Mouse (Mus musculus): ENCODE measurements around the gene Inpp5k. TPM values are rescaled to one million over a fixed set of nuclear protein-coding genes. Genes with fewer than 3 reads are reported as not detected.

Inpp5k gene
- 100 to 1,000 TPM; 123 to 160 TPM for polyA plus RNA-seq (2017; shearing (Covaris generic))

DNA sequence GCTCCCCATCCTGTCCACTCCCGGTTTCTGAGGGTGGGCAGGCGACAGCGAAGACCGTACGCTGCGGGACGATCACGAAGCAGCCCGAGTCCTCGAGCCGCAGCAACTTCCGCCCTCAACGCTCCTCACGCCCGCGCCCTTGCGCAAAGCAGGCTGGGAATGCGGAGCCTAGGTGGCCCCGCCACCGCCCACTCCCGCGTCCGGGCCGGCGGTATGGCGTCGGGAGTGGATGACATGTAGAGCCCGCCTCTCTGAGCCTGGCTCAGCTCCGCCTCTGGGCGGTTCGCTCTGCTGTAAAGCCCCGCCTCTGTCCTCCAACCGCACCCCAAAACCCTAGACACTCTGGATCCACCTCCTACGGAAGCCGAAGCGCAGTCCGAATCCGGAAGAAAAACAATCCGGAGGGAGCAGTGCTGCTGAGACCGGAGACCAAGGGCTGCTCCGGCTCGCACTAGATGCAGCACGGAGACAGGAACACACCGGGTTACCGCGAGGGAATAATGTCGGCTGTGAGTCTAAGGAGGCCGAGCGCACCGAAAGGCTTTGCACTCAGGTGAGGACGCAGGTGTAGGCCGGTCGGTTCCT is at the start of gene Inpp5k:
TSS of gene Inpp5k (plus strand) at position 344 of the 585 bp plus-strand sequence.
- peak; percentile 99 for ATAC-seq

DNA sequence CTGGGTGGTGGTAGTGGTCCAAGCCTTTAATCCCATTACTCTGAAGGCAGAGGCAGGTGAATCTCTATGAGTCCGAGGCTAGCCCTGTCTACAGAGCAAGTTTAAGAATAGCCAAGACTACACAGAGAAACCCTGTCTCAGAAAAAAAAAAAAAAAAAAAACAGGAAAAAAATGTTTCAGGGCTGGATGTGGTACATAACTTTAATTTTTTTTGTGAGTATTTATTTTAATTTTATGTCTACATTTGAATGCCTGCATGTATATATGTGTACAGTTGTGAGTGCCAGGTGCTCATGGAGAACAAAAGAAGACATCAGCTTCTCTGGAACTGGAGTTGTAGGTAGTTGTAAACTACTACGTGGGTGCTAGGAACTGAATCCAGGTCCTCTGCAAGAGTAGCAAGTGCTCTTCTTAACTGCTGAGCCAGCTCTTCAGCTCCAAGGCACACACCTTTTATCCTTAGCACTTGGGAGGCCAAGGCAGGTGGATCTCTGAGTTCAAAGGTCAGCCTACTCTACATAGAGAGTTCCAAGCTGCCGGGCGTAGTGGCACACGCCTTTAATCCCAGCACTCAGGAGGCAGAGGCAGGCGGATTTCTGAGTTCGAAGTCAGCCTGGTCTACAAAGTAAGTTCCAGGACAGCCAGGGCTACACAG is 49.2 kb upstream of the Inpp5k start:
- ATAC-seq, result no peak

DNA sequence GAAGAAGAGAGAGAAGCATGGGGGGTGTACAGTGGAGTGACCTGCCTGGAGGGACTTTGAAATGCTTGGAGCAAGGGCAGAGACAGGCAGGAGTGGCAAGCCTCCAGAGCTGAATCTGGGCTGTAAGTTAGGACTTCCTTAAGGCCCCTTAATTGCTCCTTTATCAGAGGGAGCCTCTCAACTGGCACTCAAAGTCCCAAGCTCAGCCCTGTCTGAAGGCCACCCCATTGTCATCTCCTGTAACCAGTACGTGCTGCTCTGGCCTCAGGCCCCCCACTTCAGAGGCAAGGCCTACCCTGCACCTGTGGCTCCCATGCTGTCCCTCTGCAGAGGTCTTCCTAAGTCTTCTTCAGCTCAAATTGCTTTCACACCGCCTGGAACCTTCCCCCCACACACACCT is 47.3 kb upstream of the Inpp5k start:
- no peak for ATAC-seq

DNA sequence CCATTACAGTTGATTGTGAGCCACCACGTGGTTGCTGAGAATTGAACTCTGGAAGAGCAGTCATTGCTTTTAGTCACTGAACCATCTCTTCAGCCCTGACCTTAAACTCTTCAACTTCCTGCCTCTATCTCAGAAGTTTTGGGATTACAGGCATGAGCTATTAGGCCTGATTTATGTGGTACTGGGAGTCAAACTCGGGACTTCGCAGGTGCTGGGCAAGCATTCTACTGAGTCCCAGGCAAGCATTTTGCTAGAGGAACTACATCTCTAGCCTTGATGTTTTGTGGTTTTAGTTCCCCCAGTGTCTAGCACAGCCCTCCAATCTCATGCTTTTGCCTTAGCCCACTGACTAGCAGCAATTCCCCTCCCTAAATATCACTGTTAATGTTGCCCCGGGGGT is 45.7 kb upstream of the Inpp5k start:
- ATAC-seq, result no peak

DNA sequence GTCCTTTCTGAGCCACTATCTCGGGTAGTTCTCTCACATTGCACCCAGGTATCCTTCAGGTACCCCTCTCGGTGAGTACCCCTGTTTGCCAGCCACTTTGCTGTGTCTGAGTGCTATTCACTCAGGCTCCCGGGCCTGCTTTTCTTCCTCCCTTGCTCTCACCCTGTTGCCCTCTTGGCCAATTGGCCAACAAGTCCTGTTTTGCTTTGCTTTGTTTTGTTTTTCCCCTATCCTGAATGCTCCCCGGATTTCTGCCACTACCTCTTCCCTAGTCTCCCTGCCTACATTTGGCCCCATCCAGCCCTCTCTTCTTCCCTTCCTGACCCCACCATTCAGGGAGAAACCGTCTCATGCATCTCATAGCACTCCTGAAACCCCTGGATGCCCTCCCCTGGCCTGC is 44.8 kb upstream of the Inpp5k start:
- ATAC-seq, result no peak

DNA sequence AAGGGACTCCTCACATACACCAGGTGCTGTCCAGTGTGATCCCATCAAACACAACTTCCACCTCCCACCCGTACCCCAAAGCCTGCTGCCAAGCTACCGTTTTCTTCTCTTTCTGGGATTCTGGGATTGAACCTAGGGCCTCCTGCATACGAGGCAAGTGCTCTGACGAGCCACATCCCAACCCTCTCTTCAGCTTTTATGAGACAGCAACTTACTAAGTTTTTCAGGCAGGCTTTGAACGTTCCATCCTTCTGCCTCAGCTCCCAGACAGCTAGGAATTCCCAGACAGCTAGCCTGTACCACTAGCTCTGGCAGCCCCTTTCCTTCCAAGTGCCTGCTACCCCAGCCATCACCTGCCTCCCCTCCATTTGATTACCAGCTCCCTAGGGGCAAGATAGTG is 43.8 kb upstream of the Inpp5k start:
- ATAC-seq, result no peak

DNA sequence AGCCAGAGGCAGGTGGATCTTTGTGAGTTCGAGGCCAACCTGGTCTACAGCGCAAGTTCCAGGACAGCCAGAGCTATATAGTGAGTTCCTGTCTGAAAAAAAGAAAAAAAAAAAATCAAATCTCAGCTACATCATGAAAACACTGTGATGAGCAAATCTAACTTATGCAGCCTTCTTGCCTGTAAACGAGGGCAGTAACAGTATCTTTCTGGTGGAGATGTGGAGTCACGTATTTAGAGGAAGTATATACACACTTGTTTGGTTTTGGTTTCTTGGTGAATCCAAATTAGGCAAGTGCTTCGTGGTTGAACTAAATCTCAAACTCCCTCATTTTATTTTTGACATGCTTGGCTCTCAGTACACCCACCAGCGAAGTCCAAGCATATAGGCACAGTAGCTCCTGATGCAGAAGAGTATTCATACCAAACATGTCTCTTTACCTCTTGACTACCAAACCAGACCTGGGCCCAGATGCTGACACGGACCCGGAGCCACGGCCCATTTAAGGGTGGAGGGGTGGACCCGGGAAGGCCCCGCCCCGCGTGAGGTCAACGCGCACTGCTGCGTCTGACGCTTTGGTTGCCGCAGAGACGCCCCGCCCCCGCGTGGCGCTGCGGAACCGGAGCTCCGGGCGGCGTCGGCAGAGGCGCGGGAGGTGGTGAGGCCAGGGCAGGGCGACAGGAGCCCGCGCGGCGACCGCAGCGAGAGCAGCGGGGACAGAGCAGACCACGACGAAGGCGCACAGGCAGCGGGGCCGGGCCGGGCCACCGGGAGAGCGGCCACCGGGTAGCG is 43.1 kb upstream of the Inpp5k start, which contains the start of gene Pitpna:
TSS of gene Pitpna (plus strand) at position 605 of the 792 bp plus-strand sequence.
- peak; percentile 95 for ATAC-seq

DNA sequence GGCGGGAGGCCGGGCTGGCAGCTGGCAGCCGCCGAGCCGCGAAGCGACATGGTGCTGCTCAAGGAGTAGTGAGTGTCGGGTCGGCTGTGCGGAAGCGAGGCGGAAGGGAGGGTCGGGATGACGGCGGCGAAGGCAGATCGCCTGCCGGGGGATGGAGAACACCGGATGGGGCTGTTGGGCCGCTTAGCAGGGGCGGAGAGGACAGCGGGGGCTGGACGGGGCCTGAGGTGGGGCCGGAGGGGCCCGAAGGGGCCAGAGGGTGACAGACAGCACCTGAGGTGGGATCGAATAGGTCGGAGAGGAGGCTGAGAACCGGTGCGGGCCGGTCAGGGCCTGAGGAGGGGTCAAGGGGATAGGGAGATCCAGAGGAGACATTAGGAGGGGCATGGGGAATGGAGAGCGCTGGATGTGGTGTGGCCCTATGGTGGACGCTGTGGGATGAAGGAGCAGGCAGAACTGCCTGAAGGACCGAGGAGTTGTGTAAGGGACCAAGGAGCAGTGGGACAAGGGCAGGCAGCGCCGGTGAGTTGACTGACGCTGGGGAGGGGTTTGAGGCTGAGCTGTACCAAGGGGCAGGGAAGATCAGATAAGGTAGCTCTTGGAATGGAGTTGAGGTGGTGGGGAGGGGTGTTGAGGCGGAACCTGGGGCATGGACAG is 42.4 kb upstream of the Inpp5k start:
- peak; percentile 76 for ATAC-seq

DNA sequence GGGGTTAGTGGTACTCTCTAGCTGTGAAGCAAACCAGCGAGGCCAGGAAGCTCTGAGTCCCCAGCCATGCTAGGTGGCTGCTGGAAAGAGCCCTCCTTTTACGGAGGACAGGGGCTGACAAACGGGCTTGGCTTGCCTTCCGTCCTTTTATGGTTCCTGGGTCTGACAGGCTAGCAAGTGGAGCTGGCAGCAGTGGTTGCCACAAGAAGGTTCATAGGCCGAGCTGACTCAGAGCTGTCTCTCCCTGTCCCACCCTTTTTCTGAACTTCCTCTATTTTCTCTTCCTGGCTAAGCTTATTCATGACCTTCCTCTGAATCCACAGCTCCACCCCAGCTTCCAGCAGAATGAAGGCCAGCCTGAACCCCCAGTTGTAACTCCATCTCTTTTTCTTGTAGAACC is 38.2 kb upstream of the Inpp5k start:
- no peak for ATAC-seq

DNA sequence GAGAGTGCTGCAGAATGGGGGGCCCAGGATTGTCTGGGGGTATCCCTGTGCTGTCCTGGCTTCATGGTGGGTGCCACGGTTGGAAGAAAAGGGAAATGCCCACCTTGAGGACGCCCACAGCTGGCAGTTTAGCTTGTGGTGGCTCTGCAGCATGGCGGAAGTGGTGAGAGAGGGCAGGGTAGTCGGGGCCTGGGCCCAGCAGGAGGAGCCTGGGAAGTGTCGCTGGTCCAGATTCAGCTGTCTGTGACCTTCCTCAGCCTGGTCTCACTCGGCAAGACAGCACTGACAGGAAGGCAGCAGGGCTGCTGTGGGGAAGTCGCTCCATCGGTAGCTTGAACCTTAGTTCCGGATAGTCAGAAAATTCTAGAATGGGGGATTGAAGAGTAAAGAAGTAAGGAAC is 36.4 kb upstream of the Inpp5k start:
- no peak for ATAC-seq

DNA sequence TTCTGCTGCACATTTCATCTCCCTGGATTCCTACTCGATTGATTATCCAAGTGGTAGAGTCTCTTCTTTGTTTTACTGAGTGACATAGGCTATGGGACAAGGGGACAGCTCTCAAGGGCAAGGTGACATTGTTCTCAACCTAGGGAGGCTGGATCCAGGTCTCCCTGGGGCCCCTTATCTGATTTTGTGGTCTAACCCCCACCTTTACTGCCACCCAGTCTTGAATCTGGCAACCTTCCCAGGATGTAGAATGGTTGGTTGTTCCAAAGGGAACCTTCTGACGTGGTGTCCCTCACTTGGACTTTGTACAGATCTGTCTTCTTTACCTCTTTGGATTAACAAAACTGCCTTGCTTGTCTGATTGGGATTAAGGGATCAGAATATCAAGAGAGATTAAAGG is 35.4 kb upstream of the Inpp5k start:
- no peak for ATAC-seq

DNA sequence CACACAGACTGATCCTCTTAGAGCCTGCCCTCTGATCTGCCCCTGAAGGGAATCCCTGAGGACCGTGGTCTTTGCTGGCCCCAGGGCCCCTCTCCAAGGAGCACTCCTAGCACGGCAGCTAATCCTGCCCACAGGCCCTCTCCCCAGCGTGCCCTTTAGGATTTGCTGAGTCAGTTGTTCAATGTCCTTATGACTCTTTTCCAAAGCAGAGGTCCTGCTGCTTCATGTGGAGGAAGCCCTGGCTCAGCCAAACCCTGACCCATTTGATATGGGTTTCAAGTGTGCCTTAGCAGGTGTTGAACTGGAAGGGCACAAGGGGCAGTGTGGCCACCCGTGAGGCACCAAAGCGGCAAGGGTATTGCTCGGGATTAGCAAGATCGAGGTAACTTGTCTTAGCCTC is 35.0 kb upstream of the Inpp5k start:
- ATAC-seq, result no peak

DNA sequence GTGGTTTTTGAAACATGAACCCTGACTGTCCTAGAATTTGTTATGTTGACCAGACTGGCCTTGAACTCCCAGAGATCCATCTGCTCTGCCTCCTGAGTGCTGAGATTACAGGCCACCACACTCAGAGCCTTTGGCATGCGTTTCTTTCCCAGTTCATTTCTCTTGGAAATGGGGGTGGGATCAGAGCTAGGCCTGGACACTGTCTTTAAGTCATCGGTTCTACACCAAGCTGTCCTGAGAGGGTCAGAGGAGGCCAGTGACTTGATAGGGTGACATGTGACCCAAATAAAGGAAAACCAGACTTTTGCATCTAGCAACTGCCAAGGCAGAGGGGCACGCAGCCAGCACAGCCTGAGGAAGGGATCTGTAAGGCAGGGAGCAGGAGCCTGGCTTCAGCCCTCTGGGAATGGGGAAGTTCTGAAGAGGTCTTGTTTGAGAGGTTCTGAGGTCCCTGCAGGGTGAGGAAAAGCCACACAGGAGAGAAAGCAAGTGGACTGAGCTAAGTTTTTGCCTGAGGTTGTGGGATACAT is 34.0 kb upstream of the Inpp5k start:
- no peak for ATAC-seq

DNA sequence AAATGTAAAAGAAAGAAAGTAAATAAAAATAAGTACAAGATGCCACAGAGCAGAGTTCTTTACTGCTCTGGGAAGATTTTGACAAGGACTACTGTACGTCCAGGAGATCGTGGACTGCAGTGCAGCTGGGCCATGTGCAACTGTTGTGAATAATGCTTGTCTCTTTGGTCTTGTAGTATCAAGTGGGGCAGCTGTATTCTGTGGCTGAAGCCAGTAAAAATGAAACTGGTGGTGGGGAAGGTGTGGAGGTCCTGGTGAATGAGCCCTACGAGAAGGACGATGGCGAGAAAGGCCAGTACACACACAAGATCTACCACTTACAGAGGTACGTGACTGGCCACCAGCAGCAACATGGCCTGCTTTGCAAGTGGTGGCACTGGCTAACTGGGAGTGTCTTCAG is 32.8 kb upstream of the Inpp5k start:
- ATAC-seq, result no peak

DNA sequence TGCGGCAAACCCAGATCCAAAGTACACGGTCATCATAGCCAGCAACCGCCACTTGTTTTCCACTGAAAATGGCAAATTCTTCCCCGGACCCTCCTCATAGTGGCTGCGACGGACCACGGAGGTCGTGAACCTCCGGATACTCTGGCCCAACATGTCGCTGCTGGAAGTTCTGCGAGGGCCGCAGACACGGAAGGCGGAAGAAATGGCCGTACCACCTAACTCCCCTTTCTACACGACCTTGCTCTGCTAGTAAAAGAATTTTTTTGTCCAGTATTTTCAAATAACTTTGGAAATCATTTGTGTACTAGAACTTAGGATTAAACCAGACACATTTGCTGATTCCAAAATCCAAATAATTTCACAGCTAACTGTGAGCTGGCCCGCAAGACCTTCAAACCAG is 31.0 kb upstream of the Inpp5k start:
- ATAC-seq, result peak; percentile 61

DNA sequence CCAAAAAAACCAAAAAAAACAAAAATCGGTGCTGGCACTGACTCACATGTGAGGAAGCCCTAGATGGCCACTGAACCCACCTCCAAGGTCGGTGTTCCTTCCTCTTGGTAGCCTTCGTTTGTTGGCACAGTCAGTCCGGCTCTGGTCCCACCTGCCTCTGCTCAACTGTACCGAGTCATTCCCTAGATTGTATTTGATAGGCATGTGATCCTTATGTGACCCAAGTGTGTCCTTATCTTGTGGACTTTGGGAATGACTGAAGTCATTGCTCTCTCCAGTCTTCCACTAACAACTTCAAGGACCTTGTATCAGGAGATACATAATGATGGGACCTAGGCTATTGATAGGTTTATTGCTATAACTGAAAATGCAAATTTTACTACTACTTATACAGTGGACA is 26.0 kb upstream of the Inpp5k start:
- ATAC-seq, result no peak

DNA sequence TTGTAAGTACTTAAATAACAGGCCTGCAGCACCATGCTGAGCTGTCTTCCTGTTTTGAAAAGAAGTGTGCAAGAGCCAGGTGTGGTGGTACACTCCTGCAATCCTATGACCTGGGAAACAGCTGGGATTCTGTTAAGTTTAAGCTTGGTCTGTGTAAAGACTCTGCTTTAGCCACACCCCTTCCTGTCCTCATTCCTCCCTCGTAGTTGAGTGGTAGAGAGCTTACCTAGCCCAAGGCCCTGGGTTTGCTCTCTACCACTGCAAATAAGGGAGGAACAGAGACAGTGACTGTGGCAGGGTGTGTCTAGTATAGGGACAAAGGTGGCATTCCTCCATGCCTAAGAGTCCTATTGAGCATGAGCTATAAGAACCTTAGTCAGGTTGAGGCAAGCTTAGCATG is 25.5 kb upstream of the Inpp5k start:
- no peak for ATAC-seq

DNA sequence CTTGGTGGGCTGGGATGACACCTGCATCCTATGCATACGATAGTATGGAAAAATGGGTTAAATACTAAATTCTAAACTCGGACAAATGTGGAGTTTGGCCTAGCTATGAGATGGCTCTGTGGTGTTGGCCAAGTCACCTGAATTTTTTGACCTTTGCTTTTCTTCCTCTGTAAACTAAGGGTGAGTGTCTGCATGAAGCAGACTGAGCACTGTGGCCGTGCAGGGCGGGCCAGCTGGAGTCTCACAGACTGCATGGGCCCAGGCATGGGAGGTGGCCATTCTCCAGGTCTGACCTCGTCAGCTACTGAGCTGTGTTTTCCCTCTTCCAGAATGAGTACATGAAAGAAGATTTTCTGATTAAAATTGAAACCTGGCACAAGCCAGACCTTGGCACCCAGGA is 22.0 kb upstream of the Inpp5k start:
- no peak for ATAC-seq

DNA sequence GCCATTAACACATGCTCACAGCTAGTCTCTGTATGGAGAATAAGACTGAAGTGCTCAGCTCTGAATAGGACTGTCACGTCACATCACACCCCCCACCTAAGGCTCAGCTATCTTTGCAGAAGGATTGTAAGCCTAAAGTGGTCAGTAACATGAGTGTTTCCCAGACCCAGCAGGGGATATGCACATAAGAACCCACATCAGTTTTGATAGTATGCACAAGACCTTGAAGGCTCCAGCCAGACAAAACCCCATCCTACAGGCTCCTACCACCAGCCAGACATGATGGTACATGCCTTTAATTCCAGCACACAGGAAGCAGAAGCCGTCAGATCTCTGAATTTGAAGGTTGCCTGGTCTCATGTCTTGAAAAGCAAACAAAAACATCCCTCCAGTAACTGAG is 20.8 kb upstream of the Inpp5k start:
- ATAC-seq, result no peak

DNA sequence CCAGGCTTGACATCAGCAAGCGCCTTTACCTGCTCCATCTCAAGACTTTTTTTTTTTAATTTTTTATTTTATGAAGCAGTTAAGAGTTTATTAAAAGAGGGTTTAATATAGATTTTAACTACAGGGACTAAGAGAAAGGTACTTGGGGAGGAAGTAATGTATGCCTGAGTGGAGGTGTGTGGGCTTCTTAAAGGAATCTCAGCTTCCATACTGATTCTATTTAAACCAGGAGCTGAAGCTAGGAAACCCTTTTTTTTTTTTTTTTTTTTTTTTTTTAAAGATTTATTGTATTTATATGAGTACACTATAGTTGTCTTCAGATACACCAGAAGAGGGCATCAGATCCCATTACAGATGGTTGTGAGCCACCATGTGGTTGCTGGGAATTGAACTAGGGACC is 16.0 kb upstream of the Inpp5k start:
- no peak for ATAC-seq

DNA sequence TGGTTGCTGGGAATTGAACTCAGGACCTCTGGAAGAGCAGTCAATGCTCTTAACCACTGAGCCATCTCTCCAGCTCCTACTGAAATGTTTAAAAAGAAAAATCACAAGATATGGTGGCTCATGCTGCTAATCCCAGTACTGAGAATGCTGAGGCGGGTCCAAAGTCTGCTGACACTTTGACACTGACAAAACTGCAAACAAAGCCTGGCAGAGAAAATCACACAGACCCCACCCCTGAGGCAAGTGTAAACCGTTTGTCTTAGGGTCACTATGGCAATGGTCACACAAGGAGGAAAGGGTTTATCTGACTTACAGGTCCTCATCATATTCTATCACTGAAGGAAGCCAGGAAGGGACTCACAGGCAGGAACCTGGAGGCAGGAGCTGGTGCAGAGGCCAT is 15.2 kb upstream of the Inpp5k start:
- ATAC-seq, result no peak

DNA sequence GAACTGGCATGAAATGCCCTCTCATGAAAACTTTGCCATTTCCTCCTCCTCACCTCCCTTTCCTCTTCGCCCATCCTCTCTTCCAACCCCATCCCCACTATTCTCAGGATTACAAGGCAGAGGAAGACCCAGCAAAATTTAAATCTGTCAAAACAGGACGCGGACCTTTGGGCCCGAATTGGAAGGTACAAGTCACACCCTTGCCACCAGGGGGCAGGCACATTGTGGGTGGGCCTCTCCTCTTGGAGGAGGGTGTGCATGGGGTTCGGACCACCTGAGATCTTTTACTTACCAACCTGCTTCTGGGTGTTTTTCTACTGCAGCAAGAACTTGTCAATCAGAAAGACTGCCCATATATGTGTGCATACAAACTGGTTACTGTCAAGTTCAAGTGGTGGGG is 11.7 kb upstream of the Inpp5k start:
- ATAC-seq, result no peak

DNA sequence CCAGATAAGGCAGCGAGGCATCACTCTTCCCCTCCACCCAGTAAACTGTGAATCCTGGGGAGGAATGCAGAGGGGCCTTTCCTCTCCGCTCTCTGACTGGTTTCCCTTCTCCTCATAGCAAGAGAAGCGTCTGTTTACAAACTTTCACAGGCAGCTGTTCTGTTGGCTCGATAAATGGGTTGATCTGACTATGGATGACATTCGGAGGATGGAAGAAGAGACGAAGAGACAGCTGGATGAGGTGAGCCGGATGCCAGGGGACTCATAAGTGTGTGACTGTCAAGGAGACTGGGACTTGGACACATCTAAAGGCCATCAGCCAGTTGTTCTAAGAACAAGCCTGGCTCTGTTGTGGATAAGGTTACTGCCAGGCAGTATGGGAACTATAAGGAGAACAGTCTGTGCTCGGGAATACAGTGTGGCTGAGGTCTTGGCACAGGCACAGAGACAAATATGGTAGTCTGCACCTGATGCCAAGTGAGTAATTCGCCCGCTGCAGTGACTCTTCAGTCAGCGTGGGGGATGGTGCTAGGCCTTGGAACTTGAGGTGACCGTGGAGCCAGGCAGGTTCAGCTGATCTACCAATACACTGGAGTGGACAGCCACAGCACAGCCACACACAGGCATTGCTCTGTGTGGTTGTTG is 10.5 kb upstream of the Inpp5k start:
- ATAC-seq, result no peak
